Mouse (Mus musculus): ENCODE data around the gene Gm20388. TPM values are rescaled to one million over a fixed set of nuclear protein-coding genes. Genes with fewer than 3 reads are reported as not detected.
A peak's percentile ranks its signal among the peaks of the same experiment; 100 is the strongest.
"Not testable (repeated sequence)": the region's sequence is repeated elsewhere in the genome, so short reads cannot be mapped to it uniquely, and the experiment has no call there.

Gm20388 gene
- total RNA-seq, 2 experiments from 2014 or later: 1.9 to 2.0 TPM

- DNase-seq: peak; percentile 71
Measured at GRCm38 (mm10) chr8:123628253-123628967, 3717.8 kb downstream of the Gm20388 start.

- peak; percentile 85 for DNase-seq
Measured at GRCm38 (mm10) chr8:123628968-123629755, 3718.5 kb downstream of the Gm20388 start.

DNA sequence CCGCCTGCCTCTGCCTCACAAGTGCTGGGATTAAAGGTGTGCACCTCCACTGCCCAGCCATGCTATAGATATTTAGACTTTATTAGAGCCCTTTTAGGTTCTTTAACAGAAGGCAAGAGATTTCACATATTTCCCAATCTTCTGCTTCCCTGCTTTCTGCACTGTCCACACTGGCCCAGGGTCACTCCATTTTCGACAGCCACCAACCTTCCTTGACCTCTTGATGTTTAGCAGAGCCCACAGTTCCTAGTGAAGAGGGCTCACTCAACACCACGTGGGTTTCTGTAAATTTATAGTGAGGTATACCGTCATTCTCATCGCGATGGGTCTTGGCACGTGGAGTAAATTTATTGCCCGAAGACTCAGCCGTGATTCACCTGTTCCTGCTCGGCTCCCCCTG is 3719.4 kb downstream of the Gm20388 start:
- DNase-seq: no peak

GRCm38 (mm10) chr8:123630841-123631251 is 3720.2 kb downstream of the Gm20388 start:
- DNase-seq: no peak

DNA sequence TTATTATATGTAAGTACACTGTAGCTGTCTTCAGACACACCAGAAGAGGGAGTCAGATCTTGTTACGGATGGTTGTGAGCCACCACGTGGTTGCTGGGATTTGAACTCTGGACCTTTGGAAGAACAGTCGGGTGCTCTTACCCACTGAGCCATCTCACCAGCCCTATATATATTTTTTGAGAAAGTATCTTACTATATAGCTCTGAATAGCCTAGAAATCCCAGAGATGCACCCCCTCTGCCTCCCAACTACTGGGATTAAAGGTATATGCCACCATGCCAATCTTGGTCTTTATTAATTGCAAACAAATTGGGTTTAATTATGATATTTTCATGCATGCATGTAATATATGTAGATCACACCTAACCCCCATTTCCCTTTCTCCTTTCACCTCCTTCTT is 3721.1 kb downstream of the Gm20388 start:
- DNase-seq: not testable (repeated sequence)

DNA sequence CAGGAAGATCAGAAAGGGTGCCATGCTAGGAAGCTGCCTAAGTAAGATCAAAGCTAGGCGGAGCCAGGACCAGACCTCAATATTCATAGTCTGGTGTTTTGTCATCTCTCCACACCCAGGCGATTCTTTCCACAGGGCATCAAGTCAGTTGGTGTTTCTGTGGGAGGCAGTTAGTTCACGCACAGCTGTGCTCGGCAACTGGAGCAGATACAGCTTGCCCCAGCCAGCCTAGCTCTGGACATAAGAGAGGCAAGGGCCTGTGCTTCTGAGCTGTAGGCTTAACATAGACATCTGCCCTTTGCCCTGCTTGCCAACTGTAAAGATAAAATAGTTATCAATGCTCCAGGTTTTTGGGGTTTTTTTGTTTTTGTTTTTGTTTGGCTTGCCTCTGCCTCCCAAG is 3721.6 kb downstream of the Gm20388 start:
- no peak for DNase-seq

GRCm38 (mm10) chr8:123633801-123634200 is 3723.2 kb downstream of the Gm20388 start:
- no peak for DNase-seq

- DNase-seq: no peak
Measured at GRCm38 (mm10) chr8:123634395-123635131, 3723.9 kb downstream of the Gm20388 start.

DNA sequence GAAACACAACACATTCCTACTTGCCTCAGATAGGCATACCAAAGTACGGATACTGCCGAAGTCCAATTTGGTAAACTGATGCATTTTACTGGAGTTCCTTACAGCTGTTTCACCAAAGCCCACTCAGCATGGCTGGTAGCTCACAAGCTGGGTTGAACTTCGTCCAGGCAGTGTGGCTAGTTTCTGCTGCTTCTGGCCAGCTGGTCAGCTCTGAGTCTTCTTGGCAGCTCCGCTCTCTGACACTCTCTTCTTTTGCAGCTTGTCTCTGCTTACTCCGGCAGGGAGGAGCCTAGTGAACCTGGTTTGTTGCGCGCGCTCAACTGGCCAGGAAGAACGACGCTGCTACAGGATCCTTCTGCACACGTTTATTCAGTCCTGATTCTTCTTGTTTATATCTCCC is 3725.0 kb downstream of the Gm20388 start:
- no peak for DNase-seq

DNA sequence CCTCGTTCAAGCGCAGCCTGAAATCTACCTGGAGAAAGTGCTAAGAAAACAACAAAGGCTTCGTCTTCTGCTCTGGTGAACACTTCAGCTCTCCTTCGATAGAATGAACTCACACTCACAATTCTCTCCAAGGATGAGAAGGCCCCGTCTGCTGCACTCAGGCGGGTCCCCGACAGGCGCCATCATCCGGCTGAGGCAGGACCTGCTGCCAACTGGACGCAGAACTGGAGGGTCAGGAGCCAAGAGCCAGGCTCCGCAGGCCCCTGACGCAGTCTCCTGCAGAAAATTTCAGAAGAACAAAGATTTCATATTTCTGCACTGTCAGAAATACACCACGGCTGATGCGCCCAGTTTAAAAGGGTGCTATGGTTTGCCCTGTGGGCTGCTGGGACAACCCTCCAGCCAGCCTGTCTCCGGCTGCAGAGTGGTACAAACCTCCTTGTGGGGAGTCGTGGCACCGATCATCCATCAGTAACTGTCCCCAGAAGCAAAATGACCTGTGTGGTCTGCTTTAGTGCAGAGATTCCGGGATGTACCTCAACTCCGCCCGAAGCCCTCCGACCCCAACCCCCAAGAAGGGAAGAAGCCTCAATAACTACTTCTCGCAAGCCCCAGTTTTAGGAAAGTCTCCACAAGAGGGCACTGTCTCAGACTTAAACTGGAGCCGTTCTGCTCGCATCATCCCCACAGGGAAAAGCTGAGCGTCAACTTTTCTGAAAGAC is 3732.8 kb downstream of the Gm20388 start:
- DNase-seq: peak; percentile 74

DNA sequence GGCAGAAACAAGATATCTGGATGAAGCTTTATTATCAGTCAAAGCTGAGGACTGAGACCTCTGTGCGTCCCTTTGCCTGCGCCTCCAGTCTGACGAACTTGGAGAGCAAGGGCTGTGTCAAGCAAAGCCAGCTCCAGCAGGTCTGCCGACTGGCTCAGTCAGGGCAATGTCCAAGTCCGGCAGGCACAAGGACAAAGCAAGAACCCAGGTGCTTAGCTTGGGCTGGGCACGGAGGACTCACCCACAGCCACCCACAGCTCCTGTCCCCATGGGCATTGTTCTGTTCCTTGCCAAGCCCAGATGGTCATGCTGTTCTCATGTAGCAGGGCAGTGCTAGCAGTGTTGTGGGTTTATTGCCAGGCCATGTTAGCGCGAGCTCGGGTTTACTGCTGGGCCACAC is 3734.6 kb downstream of the Gm20388 start:
- DNase-seq: no peak

DNA sequence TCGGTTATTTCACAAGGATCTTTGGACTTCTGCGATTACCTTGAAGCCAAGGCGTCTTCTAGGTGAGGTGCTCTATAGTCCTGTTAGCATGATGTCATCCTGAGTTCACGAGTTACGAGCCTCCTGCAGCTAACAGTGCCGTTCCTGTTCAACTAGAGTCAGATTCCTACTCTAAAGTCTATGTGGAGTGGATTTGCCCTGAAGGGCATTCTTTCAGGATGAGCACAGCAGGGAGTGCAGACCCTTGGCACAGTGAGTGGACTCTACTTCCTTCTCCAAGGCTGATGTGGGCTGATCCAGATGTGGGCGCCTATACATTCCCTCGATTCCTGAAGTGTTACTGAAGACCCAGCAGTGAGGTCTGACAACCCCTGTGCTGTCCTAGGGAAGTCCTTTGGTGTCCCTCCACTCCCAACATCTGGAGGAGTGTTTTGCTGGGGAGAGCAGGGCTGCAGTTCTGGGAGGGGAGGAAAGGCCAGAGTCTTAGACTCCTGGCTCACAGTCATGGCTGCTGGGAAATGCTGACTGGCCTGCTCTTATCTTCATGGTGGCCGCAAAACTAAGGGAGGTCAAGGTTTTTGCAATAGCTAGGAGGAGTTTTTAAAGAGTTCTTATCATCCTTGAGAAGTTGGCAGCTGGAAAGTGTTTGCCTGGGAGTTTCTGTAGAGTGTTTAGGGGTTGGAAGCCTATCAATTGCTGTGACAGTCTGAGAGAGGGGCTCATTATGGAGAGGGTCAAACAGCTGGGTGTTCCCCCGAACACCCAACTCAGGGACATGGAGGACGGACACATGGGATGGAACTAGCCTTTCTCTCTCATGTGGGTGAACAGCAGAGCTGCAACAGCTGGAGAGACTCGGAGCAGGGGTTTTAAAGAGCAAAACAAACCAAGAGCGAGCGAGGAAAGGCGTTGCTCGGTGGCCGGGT is 3737.9 kb downstream of the Gm20388 start:
- peak; percentile 35 for DNase-seq

- no peak for DNase-seq
Measured at GRCm38 (mm10) chr8:123649483-123649882, 3738.8 kb downstream of the Gm20388 start.

- DNase-seq: peak; percentile 55
Measured at GRCm38 (mm10) chr8:123651390-123652098, 3740.9 kb downstream of the Gm20388 start.

DNA sequence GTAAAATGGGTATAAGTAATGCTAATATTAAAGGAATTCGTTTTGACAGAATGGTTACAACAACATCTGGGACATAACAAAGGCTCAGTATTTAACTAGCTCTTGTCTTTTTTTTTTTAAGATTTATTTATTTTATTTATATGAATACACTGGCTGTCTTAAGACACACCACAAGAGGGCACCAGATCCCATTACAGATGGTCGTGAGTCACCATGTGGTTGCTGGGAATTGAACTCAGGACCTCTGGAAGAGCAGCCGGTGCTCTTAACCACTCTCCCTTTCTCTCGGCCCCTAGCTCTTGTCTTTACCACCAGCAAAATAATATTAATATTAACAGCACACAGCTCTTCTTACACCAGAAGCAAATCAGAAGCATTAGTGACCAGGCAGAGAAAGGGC is 3742.0 kb downstream of the Gm20388 start:
- DNase-seq: no peak

DNA sequence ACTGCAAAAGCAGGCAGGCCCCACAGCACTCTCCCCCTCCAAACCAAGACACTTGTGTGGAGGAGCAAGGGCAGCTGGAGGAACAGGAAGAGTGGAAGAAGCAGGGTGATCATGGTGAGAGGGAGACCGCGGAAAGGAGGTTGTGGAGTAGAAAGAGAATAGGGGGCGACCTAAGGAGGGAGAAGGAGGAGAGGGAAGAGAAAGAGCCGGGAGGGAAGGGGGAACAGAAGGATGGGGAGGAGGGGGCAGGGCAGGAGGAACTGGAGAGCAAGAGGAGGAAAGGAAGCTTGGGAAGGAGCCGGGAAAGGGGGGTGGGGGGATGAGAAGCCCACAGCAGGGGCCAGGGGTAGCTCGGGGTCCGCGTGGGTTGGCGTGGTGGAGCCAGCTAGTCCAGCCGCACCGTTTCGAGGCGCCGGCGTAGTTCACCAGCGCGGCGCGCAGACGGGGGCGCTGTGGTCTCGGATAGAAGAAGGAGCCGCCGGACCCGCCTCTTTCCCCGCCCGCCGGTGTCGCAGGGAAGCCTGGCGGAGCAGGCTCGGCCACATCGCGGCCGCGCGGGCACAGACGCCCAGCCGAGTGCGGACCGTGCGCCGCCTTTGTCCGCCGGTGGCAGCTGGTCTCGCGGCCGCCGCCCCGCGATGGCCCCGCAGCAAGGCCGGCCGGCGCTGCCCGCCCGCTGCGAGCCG is 3742.8 kb downstream of the Gm20388 start, which contains the start of gene Rhou:
Rhou (plus strand) TSS at position 622 of the 686 bp plus-strand sequence.
- DNase-seq: peak; percentile 98

- peak; percentile 78 for DNase-seq
Measured at GRCm38 (mm10) chr8:123653994-123654569, 3743.4 kb downstream of the Gm20388 start.

- DNase-seq: no peak
Measured at GRCm38 (mm10) chr8:123654763-123655162, 3744.1 kb downstream of the Gm20388 start.

- DNase-seq: peak; percentile 54
Measured at GRCm38 (mm10) chr8:123655351-123655779, 3744.7 kb downstream of the Gm20388 start.
